Mouse (Mus musculus) thymus, postnatal 4 days (tissue): Measurements from ENCODE around the gene Pnpla1.

Source experiments
- DNase-seq: peaks from one replicate; pipeline ENCODE4 v3.0.0; 2021

Pnpla1 gene

GRCm38 (mm10) chr17:28928004-28928403, 69.8 kb downstream of the Pnpla1 start:
- no peak for DNase-seq

- no peak for DNase-seq
These were observed 71.2 kb downstream of the Pnpla1 start for GRCm38 (mm10) chr17:28929369-28929768.

- DNase-seq, result peak; percentile 30
These were observed 72.3 kb downstream of the Pnpla1 start for GRCm38 (mm10) chr17:28930392-28931074.

- no peak for DNase-seq
These were observed 73.4 kb downstream of the Pnpla1 start for GRCm38 (mm10) chr17:28931436-28932211.

- no peak for DNase-seq
These were observed 74.1 kb downstream of the Pnpla1 start for GRCm38 (mm10) chr17:28932274-28932673.

GRCm38 (mm10) chr17:28934120-28934916, 76.1 kb downstream of the Pnpla1 start:
- DNase-seq, result no peak

- no peak for DNase-seq
These were observed 77.9 kb downstream of the Pnpla1 start for GRCm38 (mm10) chr17:28936133-28936532.

- DNase-seq, result peak; percentile 87
These were observed 78.6 kb downstream of the Pnpla1 start for GRCm38 (mm10) chr17:28936622-28937345.
